Mouse (Mus musculus): ENCODE data around the gene Myog. TPM values are rescaled to one million over a fixed set of nuclear protein-coding genes. Genes with fewer than 3 reads are reported as not detected.

Gene Myog
- polyA plus RNA-seq, 1 experiment from 2014 or later, result 1.1 TPM

- Histone ChIP-seq H3K9ac (no peak within 1 kb of the TSS), H3K36me3 (no peaks in the 10 kb centered on the region), H3K27me3 (replicated peaks) (peaks cover 36% of the 10 kb centered on the region), H3K9me3 (replicated peaks) (no peaks in the 10 kb centered on the region), H3K4me2 (no peak within 1 kb of the TSS), H3K27ac (no peak within 1 kb of the TSS), H3K4me1 (peaks cover 41% of the 10 kb centered on the region), H3K4me3 (no peak within 1 kb of the TSS)
- WGBS (ENCODE audit: insufficient replicate concordance), result 33% methylated on average over 13 of the region's 13 CpGs
- ATAC-seq, result no peak
These were observed 43.0 kb downstream of the Myog start, which contains the start of gene Ppfia4 for GRCm38 (mm10) chr1:134332770-134333271. Ppfia4 (minus strand) TSS chr1:134332928.

GRCm38 (mm10) chr1:134333371-134334110, 43.8 kb downstream of the Myog start:
- no peaks in the 10 kb centered on the region for H3K9me3 ChIP-seq (replicated peaks)
- H3K27ac ChIP-seq, result no peak overlapping the region
- H3K27me3 ChIP-seq (replicated peaks), result peaks cover 30% of the 10 kb centered on the region; the same call in 1 of the 2 replicates
- WGBS (ENCODE audit: insufficient replicate concordance), result 68% methylated on average over 10 of the region's 10 CpGs
- H3K36me3 ChIP-seq, result no peaks in the 10 kb centered on the region
- no peak overlapping the region for H3K4me3 ChIP-seq
- H3K9ac ChIP-seq, result no peak overlapping the region
- ATAC-seq, result no peak
- H3K4me1 ChIP-seq, result peaks cover 41% of the 10 kb centered on the region
- H3K4me2 ChIP-seq, result no peak overlapping the region

GRCm38 (mm10) chr1:134334111-134334827, 44.5 kb downstream of the Myog start:
- Histone ChIP-seq H3K4me2 (no peak overlapping the region), H3K27me3 (replicated peaks) (peaks cover 23% of the 10 kb centered on the region; the same call in 1 of the 2 replicates), H3K4me3 (no peak overlapping the region), H3K9ac (no peak overlapping the region), H3K36me3 (no peaks in the 10 kb centered on the region), H3K9me3 (replicated peaks) (no peaks in the 10 kb centered on the region), H3K4me1 (peaks cover 41% of the 10 kb centered on the region), H3K27ac (no peak overlapping the region)
- 41% methylated on average over 7 of the region's 7 CpGs for WGBS (ENCODE audit: insufficient replicate concordance)
- no peak for ATAC-seq

- Histone ChIP-seq H3K9me3 (replicated peaks) (no peaks in the 10 kb centered on the region), H3K9ac (no peak overlapping the region), H3K4me3 (no peak overlapping the region), H3K36me3 (no peaks in the 10 kb centered on the region), H3K4me1 (peaks cover 41% of the 10 kb centered on the region), H3K27ac (no peak overlapping the region), H3K27me3 (replicated peaks) (peaks cover 16% of the 10 kb centered on the region; the same call in 1 of the 2 replicates), H3K4me2 (no peak overlapping the region)
- WGBS (ENCODE audit: insufficient replicate concordance), result 53% methylated on average over 13 of the region's 13 CpGs
- ATAC-seq, result no peak
These were observed 45.6 kb downstream of the Myog start for GRCm38 (mm10) chr1:134335211-134335923.

- WGBS (ENCODE audit: insufficient replicate concordance), result 68% methylated on average over 12 of the region's 12 CpGs
- Histone ChIP-seq H3K36me3 (no peaks in the 10 kb centered on the region), H3K4me2 (no peak overlapping the region), H3K9ac (no peak overlapping the region), H3K4me1 (peaks cover 41% of the 10 kb centered on the region), H3K9me3 (replicated peaks) (no peaks in the 10 kb centered on the region), H3K27me3 (replicated peaks) (peaks cover 16% of the 10 kb centered on the region; the same call in 1 of the 2 replicates), H3K27ac (no peak overlapping the region), H3K4me3 (no peak overlapping the region)
- ATAC-seq, result 0 out of 2 replicates have a peak, but pooled peaks have one; percentile 34
These were observed 46.4 kb downstream of the Myog start for GRCm38 (mm10) chr1:134335924-134336810.

DNA sequence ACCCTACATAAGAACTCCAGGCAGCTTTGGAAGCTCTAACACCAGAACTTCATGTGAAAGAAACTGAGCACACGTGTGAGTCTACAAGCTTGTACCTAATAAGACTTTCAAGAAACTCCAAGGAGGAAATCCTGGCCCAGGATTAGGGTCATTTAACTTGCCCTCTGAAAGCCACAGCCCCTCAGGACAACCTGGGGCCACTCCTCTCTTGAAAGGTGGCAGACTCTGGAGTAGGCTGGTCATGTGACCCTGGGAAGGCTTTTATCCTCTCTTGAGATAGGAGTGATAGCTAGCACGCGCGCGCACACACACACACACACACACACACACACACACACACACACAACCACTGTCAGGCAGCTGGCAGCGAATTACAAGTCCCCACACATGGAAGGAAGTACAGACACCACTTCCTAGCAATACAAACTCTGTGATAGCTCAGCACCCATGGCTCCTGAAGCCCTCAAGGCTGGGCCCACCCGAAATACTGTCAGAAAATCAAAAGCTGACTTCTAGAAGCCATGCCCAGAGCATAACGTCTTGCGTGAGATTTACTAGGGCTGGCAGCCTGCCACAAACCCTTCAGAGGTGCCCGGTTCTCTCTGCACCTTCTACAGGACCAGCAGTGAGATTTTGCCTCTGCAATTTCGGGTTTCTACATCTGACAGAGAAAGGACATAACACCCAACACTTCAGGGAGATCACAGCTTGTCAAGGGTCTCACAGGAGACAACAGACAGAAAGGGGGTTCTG, 47.3 kb downstream of the Myog start:
- Histone ChIP-seq H3K27ac (no peak overlapping the region), H3K9ac (no peak overlapping the region), H3K4me1 (peaks cover 40% of the 10 kb centered on the region), H3K27me3 (replicated peaks) (peaks cover 18% of the 10 kb centered on the region; the same call in 1 of the 2 replicates), H3K36me3 (no peaks in the 10 kb centered on the region), H3K9me3 (replicated peaks) (no peaks in the 10 kb centered on the region), H3K4me2 (no peak overlapping the region), H3K4me3 (no peak overlapping the region)
- WGBS (ENCODE audit: insufficient replicate concordance), result 67% methylated on average over 11 of the region's 11 CpGs
- ATAC-seq, result no peak

- Histone ChIP-seq H3K9me3 (replicated peaks) (no peaks in the 10 kb centered on the region), H3K4me2 (no peak overlapping the region), H3K9ac (no peak overlapping the region), H3K4me3 (no peak overlapping the region), H3K36me3 (no peaks in the 10 kb centered on the region), H3K4me1 (peaks cover 29% of the 10 kb centered on the region), H3K27me3 (replicated peaks) (peaks cover 29% of the 10 kb centered on the region), H3K27ac (no peak overlapping the region)
- 89% methylated on average over 7 of the region's 7 CpGs for WGBS (ENCODE audit: insufficient replicate concordance)
- ATAC-seq, result no peak
These were observed 49.4 kb downstream of the Myog start for GRCm38 (mm10) chr1:134339162-134339561.

DNA sequence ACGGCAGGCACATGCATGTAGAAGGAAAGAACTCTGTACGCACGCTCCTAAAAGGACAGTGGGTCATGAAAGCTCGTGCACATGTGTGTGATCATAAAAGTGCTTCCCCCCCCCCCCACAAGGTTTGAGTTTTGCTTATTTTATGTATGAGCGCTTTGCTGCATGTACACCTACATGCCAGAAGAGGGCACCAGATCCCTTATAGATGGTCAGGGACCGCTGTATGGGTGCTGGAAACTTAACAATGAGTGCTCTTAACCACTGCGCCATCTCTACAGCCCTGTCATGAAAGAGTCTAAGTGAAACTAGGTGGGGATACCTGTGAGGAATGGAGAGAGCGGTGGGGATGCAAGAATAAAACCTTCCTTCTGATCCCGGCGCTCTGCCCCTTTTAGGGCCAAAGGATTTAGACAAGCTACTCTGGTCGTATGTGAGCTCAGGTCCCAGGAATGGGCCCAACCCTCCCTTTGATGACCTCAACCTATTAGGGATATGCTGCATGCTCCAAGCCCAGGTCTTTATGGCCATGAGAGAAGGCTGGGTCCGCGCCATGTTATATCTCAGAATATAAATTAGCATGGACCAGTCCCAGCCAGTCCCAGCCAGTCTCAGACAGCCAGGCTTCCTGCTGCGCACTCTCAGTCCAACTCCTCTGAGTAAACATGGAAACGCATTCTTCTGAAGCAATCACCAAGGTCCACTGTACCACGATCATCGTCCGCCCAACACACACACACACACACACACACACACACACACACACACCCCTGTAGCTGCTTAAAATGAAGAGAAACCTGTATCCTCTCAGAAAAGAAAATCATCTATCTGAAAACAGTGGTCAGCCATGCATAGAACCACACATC, 50.2 kb downstream of the Myog start:
- no peak for ATAC-seq
- 78% methylated on average over 18 of the region's 18 CpGs for WGBS (ENCODE audit: insufficient replicate concordance)
- H3K4me2 ChIP-seq, result no peak overlapping the region
- peaks cover 29% of the 10 kb centered on the region for H3K4me1 ChIP-seq
- no peaks in the 10 kb centered on the region for H3K9me3 ChIP-seq (replicated peaks)
- no peak overlapping the region for H3K27ac ChIP-seq
- no peaks in the 10 kb centered on the region for H3K36me3 ChIP-seq
- peaks cover 32% of the 10 kb centered on the region for H3K27me3 ChIP-seq (replicated peaks)
- H3K9ac ChIP-seq, result no peak overlapping the region
- no peak overlapping the region for H3K4me3 ChIP-seq

DNA sequence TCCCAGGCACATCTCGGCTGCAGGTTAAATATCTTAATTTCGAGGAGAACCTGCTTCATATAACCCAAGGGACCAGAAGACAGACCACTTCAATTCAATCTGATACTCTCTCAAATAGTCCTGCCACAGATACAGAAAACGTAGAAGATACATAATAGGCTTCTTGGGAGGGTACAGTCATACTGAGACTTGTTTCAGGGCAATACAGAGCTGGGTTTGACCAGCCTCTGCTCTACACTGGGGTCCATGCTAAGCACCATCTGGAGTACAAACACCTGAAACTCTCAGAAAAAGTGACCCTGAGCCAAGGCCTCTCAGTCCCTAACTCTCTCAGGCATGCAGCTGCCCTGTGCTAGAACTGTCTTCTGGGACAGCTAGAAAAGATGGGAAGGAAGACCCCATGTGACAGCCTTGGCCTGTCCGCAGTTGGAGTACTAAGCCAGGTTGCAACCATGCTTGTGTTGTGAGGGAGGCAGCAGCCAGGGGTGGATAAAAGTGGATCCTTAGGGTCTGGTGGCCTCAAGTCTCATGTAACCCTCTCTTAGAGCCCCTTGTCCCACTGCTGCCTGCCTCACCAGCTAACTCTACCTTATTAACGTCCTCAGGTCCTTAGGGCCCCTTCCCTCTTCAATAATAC, 52.0 kb downstream of the Myog start:
- Histone ChIP-seq H3K9me3 (replicated peaks) (no peaks in the 10 kb centered on the region), H3K27ac (no peak overlapping the region), H3K9ac (no peak overlapping the region), H3K36me3 (peaks cover 14% of the 10 kb centered on the region), H3K4me1 (peaks cover 16% of the 10 kb centered on the region), H3K4me3 (no peak overlapping the region), H3K27me3 (replicated peaks) (peaks cover 22% of the 10 kb centered on the region), H3K4me2 (no peak overlapping the region)
- 67% methylated on average over 5 of the region's 5 CpGs for WGBS (ENCODE audit: insufficient replicate concordance)
- ATAC-seq, result no peak

All from liver, embryonic 12.5 days (tissue).